Mouse (Mus musculus): Measurements from ENCODE around the gene Rhog.

Gene Rhog

GRCm38 (mm10) chr7:102255954-102256353 lies at the start of gene Rhog:
Gene Rhog, minus strand, starts transcription at chr7:102256054.
- in situ Hi-C loops (cut with MboI, MseI): loop anchor here in 1 of 2 experiments (5.0 kb wide), 1 partner anchor 161 kb away; no protein-coding TSS in a partner anchor

DNA sequence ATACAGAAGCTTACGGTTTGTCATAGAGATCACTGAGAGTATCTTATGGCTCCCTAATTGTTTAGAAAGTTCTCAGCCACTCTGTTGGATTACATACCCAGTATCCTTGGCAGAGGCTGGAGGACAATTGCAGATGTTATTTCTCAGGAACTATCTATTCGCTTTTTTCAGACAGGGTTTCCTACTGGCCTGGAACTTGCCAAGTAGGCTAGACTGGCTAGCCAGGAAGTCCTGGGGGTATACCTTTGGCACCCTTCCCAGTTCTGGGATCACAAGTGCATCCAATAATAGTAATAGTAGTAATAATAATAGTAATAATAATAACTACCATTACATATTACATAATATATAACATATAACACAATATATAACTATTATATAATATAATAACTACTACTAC lies 49.7 kb upstream of the Rhog start:
- in situ Hi-C loops (cut with MboI, MseI): loop anchor here in 1 of 2 experiments (10.0 kb wide), 1 partner anchor 1899 kb away; no protein-coding TSS in a partner anchor

DNA sequence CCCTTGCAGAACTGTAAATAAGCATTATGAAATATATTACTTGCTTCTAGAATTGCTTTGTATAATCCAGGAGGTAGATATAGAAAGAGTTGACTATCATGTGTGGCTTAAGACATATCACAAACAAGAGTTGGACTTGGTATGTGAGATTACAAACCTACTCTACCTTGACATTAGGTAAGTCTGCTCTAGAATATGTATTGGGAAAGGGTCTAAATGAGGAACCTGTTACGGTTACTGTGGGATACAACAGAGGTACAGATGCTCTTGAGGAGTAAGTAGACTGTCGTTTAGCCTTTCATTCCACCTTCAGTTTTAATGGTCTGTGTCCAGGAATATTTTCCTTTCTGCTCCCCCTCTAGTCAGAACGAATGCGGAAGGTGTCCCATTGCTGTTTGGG lies 46.6 kb upstream of the Rhog start:
- in situ Hi-C loops (cut with MboI, MseI): loop anchor here in 1 of 2 experiments (10.0 kb wide), 1 partner anchor 1902 kb away; no protein-coding TSS in a partner anchor

DNA sequence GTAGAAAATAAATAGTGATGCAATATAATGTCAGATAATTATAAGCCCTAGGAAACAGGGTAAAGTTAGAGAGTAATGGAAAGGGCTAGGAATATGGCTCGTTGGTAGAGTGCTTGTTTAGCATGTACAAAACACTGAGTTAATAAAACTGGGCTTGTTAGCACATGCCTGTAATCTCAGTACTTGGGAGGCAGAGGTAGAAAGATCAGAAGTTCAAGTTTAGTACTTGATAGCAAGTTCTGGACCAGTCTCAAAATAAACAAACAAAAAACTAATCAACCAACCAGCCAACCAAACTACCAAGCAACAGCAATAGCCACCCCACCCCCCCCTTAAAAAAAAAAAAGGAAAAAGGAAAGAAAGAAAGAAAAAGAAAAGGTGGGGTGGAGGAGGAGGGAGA lies 44.9 kb upstream of the Rhog start:
- in situ Hi-C loops (cut with MboI, MseI): loop anchor here in 1 of 2 experiments (10.0 kb wide), 1 partner anchor 1904 kb away; no protein-coding TSS in a partner anchor

DNA sequence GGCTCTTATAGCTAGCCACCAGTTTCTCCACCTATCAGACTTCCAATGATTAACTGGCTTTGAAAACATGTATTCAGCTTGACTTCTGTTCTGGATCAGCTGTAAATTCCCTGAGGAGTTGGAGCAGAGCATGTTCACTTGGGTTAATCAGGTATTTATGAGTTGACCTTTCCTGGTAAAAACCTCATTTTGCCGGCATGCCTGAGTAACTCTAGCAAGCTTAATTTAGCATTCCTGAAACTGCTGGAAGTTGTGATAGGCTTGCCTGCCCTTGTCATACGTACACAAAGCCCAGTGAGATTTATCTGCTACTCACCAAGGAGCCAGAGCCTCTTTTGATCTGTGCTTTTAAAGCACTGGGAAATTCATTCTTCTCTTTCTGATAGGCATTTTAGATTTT lies 37.4 kb upstream of the Rhog start:
- in situ Hi-C loops (cut with MboI, MseI): no loop called here

DNA sequence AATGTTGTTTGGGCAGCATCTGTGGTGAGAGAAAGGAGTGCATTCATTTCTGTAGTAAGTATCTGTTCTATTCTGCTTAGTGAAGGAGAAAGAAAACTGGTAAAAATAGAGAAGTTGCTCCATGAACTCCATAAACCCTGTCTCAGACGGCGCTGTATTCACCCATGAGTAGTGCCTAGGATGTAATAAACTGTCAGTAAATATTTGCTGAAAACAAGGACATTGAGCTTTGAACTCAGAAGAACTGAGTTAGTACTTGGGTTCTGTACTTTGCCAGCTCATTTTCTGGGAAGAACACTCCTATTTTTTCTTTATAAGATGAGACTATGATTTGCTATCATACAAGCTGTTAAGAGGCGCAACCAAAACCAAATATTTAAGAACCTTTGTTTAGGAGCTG lies 36.4 kb upstream of the Rhog start:
- in situ Hi-C loops (cut with MboI, MseI): no loop called here

DNA sequence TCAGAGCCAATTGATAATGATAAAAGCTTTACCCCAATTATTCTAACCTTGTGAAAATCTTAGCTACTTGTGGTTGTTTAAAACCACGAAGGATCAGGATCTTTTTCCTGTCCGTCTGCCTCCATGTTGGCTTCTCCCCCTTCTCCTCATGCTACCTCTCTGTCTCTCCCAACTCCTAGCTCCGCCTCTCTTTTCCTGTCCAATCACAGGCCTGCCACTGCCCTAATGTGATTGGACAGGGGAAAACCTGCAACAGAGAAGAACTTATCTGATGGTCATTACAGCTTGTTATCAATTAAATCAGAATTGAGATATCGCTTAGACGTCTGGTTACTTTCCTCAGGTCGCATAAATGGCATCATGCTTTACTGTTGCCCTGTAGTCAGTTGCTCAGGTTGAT lies 33.6 kb upstream of the Rhog start:
- in situ Hi-C loops (cut with MboI, MseI): no loop called here

GRCm38 (mm10) chr7:102282261-102282660 lies 26.4 kb upstream of the Rhog start:
- in situ Hi-C loops (cut with MboI, MseI): no loop called here

DNA sequence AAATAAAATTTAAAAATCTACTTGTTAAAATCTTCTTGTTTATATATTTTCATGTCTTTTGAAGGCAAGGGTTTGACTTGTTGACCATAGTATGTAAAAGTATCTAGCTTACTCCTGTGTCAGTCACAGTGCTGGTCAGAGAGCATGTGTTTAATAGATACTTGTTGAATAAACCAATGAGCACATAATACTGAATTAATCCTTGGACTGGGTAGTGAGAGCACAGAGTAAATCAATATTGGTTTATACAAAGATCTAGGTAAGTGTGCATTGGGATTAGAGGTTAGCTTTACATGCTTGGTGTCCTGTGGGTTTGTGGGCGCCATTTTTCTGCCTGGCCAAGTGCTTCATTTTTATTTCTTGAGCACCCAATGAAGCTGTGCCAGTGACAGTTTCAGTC lies 25.5 kb upstream of the Rhog start:
- in situ Hi-C loops (cut with MboI, MseI): no loop called here

GRCm38 (mm10) chr7:102272422-102272948 lies 16.6 kb upstream of the Rhog start:
- in situ Hi-C loops (cut with MboI, MseI): no loop called here

DNA sequence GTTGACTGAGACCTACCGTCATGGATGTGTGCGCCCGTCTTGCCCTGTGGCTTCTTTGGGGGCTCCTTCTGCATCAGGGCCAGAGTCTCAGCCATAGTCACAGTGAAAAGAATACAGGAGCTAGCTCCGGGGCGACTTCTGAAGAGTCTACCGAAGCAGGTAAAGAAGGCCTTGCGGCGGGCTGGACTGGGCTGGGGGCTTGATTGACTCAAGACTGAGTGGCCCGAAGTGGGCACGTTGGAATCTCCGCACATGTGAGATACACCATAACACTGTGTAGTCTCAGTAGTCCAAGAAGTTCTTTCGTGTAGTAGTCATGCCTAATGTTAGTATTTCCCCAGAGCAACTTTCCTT lies 12.5 kb upstream of the Rhog start:
- in situ Hi-C loops (cut with MboI, MseI): loop anchor here (5.0 kb wide), 2 partner anchors 79 to 154 kb away; no protein-coding TSS in a partner anchor

- in situ Hi-C loops (cut with MboI, MseI): loop anchor here (5.0 kb wide), 2 partner anchors 80 to 155 kb away; no protein-coding TSS in a partner anchor
These were observed 11.9 kb upstream of the Rhog start, which contains the start of gene Stim1 for GRCm38 (mm10) chr7:102267601-102268394. Gene Stim1, plus strand, starts transcription at chr7:102267806.

- in situ Hi-C loops (cut with MboI, MseI): loop anchor here (5.0 kb wide), 2 partner anchors 80 to 155 kb away; no protein-coding TSS in a partner anchor
These were observed 11.3 kb upstream of the Rhog start for GRCm38 (mm10) chr7:102267113-102267579.

GRCm38 (mm10) chr7:102266401-102267042 lies 10.7 kb upstream of the Rhog start:
- in situ Hi-C loops (cut with MboI, MseI): loop anchor here (5.0 kb wide), 2 partner anchors 81 to 156 kb away; no protein-coding TSS in a partner anchor

DNA sequence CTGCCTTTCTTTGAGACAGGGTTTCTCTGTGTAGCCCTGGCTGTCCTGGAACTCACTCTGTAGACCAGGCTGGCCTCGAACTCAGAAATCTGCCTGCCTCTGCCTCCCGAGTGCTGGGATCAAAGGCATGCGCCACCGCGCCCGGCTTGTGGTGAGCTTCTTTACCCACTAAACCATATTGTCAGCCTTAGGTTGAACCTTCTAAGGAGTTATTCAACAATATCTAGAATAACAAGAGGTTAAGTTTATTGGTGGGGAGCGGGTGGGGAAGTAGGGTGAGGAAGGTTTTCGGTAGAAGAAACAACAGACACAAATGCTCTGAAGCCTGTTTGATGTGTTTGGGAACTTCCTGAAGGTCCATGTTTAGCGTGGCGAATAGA lies 10.2 kb upstream of the Rhog start:
- in situ Hi-C loops (cut with MboI, MseI): loop anchor here (5.0 kb wide), 2 partner anchors 81 to 156 kb away; no protein-coding TSS in a partner anchor

DNA sequence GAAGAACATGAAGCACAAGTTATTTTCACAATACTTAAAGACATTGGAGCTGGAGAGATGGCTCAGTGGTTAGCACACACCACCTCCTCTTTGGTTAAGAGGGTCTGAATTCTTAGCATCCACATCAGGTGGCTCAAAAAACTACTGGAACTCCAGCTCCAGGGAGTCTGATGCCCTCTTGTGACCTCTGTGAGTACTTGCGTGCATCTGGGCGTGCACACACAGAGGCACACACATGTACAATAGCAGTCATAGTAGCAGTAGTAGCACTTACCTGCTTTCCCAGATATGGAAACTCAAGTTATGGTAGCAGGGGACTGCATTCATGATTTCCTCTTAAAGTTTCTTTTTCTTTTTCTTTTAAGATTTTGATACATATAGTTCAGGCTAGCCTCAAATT lies 7.2 kb upstream of the Rhog start:
- in situ Hi-C loops (cut with MboI, MseI): loop anchor here in 1 of 2 experiments (5.0 kb wide), 1 partner anchor 54 kb away; no protein-coding TSS in a partner anchor

DNA sequence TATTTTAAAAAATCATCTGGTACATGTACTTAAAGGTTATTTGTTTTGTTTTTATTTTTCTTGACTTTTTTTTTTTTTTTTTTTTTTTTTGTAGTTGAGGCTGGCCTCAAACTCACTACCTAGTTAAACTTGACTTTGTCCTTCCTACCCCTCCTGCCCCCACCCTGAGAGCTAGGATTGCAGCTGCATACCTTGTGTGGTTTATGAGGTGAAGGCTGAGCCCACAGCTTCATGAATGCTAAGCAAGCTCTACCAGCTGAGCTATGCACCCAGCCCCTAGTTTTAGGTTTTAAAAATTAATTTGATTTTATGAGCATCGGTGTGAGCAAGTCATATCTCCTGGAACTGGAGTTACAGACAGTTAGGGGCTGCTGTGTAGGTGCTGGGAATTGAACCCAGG lies 4.7 kb upstream of the Rhog start:
- in situ Hi-C loops (cut with MboI, MseI): loop anchor here in 1 of 2 experiments (5.0 kb wide), 1 partner anchor 57 kb away; no protein-coding TSS in a partner anchor

- in situ Hi-C loops (cut with MboI, MseI): loop anchor here (5.0 kb wide), 2 partner anchors 57 to 157 kb away; no protein-coding TSS in a partner anchor
These were observed 4.0 kb upstream of the Rhog start for GRCm38 (mm10) chr7:102259716-102260479.

DNA sequence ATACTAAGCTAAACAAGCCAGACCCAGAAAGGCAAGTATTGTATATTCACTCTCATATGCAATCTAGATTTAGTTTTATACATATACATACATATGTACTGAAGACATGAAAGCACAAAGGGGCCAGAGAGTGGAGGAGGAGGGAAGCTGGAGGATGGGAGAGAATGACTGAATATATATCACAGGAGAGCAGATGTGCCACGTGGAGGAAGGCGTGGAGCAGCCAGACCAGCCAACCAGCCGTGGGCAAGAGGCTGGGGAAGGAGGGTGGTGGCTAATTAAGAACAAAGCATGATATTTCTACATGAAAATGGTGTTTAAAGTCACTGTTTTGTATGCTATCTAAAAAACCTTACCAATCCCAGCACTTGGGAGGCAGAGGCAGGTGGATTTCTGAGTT lies 2.9 kb upstream of the Rhog start:
- in situ Hi-C loops (cut with MboI, MseI): loop anchor here in 1 of 2 experiments (5.0 kb wide), 1 partner anchor 159 kb away; no protein-coding TSS in a partner anchor

DNA sequence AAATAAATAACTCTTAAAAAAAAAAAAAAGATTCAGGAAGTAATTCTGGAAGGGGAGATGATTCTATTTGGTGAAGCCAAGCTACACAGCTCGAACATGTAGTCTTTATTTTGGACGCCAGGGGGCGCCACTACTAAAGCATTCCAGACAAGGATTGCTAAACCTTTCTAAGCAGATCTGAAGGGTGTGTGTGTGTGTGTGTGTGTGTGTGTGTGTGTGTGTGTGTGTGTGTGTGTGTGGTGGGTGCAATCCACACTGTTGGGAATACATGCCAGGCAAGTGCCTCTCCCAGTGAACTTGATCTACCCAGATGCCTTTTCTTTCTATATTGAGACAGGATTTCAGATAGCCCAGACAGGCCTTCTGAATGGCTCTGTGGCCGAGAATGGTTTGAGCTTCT lies 2.3 kb upstream of the Rhog start:
- in situ Hi-C loops (cut with MboI, MseI): loop anchor here in 1 of 2 experiments (5.0 kb wide), 1 partner anchor 159 kb away; no protein-coding TSS in a partner anchor

DNA sequence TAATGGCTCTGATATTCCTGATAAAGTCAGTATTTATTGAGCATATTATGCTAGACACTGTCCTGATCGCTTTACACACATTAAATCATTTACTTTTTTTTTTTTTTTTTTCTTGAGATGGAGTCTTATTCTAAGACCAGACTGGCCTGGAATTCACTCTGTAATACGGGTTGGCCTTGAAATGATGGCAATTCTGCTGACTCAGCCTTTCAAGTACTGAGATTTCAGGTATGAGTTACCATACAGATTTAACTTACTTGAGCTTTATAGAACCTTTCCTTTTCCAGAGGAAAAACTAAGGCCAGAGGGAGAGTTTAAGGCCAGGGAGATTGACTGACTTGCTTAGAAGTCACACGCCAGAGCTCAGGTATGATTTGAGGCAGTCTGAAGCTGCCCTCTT lies 782 bp upstream of the Rhog start:
- in situ Hi-C loops (cut with MboI, MseI): loop anchor here in 1 of 2 experiments (5.0 kb wide), 1 partner anchor 161 kb away; no protein-coding TSS in a partner anchor

All from T-helper 17 cell (primary cell).